Mouse (Mus musculus) ES-E14 (cell line): ENCODE data around the gene Ctnnd1.

ENCODE experiments used
- HCFC1 ChIP-seq: IDR thresholded peaks from 2 replicates; pipeline ENCODE4 v1.6.1; 2012; ENCODE audit warnings: low read length, inconsistent platforms, borderline replicate concordance; ENCODE audit not compliant: insufficient read depth
- ZC3H11A ChIP-seq: IDR thresholded peaks from 2 replicates; pipeline ENCODE4 v1.6.1; 2012; ENCODE audit warnings: low read depth, mild to moderate bottlenecking, inconsistent platforms, low read length, borderline replicate concordance
- ZNF384 ChIP-seq: IDR thresholded peaks from 2 replicates; pipeline ENCODE4 v1.6.1; 2012; ENCODE audit warnings: low read depth, low read length, inconsistent platforms

DNA sequence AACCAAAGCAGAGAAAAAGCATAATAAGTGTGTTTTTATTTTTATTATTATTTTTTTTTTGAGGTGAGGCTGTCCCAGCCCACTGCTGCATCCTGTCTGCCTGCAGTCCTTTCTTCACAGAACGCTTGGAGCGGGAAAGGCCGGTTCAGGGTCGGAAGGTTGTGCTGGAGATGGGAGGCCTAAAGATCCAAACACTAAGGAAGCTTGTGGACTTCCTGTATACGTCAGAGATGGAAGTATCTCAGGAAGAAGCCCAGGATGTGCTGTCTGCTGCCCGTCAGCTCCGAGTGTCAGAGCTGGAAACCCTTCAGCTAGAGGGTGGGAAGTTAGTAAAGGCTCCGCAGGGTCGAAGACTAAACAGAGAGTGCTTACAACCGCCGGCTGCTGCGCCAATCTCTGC is 15.5 kb upstream of the Ctnnd1 start:
- TF ChIP-seq ZNF384 (no peak), ZC3H11A (no peak), HCFC1 (no peak)
